Mouse (Mus musculus) liver, embryonic 14.5 days (tissue): ENCODE data around the gene Gabbr2. TPM values are rescaled to one million over a fixed set of nuclear protein-coding genes. Genes with fewer than 3 reads are reported as not detected.

ENCODE experiments used
- ATAC-seq: fragments of 200-750 bp; cut with Nextera tagmentation; 2 replicates; pipeline ENCODE4 v1.8.0; 2017; ENCODE audit warnings: moderate number of reproducible peaks, mild to moderate bottlenecking, moderate library complexity; ENCODE audit not compliant: insufficient read depth
- DNase-seq, 3 experiments: peaks; one replicate each; pipeline ENCODE4 v3.0.0-alpha.2; 2012 to 2013; ENCODE audit warnings: low read depth in 3 of 3, low spot score in 3 of 3
- H3K27ac ChIP-seq: fragments of 300-500 bp; sonication (generic); 2 replicates; pipeline ENCODE4 v1.5.1; 2014; ENCODE audit warnings: moderate library complexity, mild to moderate bottlenecking, control low read depth, inconsistent platforms
- H3K27me3 ChIP-seq: fragments of 300-500 bp; sonication (generic); 2 replicates; pipeline ENCODE4 v1.6.1; 2014; ENCODE audit warnings: mild to moderate bottlenecking, low read length, moderate library complexity; ENCODE audit not compliant: control insufficient read depth, insufficient read depth
- H3K36me3 ChIP-seq: fragments of 300-500 bp; sonication (generic); replicated peaks from 2 replicates; pipeline ENCODE4 v1.6.1; 2014; ENCODE audit warnings: low read depth; ENCODE audit not compliant: control insufficient read depth, insufficient read depth
- H3K4me1 ChIP-seq, 2 experiments: fragments of 200-500 bp in 1 of 2; fragments of 300-500 bp in 1 of 2; sonication (generic) in 1 of 2; replicated peaks; 2 replicates each; pipeline ENCODE4 v1.6.1; 2012 to 2014; ENCODE audit warnings: antibody characterized with exemption in 1 of 2, inconsistent platforms in 1 of 2, low read length in 1 of 2; ENCODE audit not compliant: control insufficient read depth in 2 of 2, insufficient read depth in 2 of 2
- H3K4me2 ChIP-seq: fragments of 300-500 bp; sonication (generic); 2 replicates; pipeline ENCODE4 v1.6.1; 2014; ENCODE audit warnings: low read depth, mild to moderate bottlenecking, control low read depth, moderate library complexity
- H3K4me3 ChIP-seq, 2 experiments: fragments of 200-500 bp in 1 of 2; fragments of 300-500 bp in 1 of 2; sonication (generic) in 1 of 2; 2 replicates each; pipeline ENCODE4 v1.5.1; 2012 to 2014; ENCODE audit warnings: low read depth in 2 of 2, low read length in 2 of 2, mild to moderate bottlenecking in 2 of 2, control low read depth in 1 of 2, inconsistent platforms in 1 of 2, moderate library complexity in 1 of 2; ENCODE audit not compliant: insufficient read depth in 1 of 2
- H3K9ac ChIP-seq: fragments of 300-500 bp; sonication (generic); replicated peaks from 2 replicates; pipeline ENCODE4 v1.6.1; 2014; ENCODE audit warnings: mild to moderate bottlenecking, control low read depth, moderate library complexity
- H3K9me3 ChIP-seq: fragments of 300-500 bp; sonication (generic); 2 replicates; pipeline ENCODE4 v1.6.1; 2016; ENCODE audit warnings: low read length, mixed read lengths; ENCODE audit not compliant: control insufficient read depth
- CTCF ChIP-seq: IDR thresholded peaks from 2 replicates; pipeline ENCODE4 v1.5.1; 2016; ENCODE audit warnings: antibody characterized with exemption, low read depth, control low read depth
- EP300 ChIP-seq: IDR thresholded peaks from 2 replicates; pipeline ENCODE4 v1.6.1; 2016; ENCODE audit warnings: antibody characterized with exemption, low read depth
- WGBS: fragments of 180-500 bp; shearing (Covaris S2); extraction: QIAGEN DNeasy Blood & Tissue Kit; methylation state at CpG from one replicate; pipeline ENCODE4 v1.1.7; 2014; ENCODE audit not compliant: insufficient replicate concordance; 5-methylcytosine and 5-hydroxymethylcytosine counted together
- polyA plus RNA-seq, 2 experiments: library from polyadenylated mRNA; depleted of rRNA in 1 of 2; stranded (reverse) in 1 of 2; unstranded in 1 of 2; fragments of >200 nt; fragmentation: Nextera tagmentation in 1 of 2; extraction: Ambion mirVana in 1 of 2; gene quantifications; 2 replicates each; pipeline versions ENCODE4 v1.2.1 to v1.2.3; 2012 to 2014

Gene Gabbr2
- polyA plus RNA-seq, 2 experiments = 0.07 TPM; not detected in 1

- Histone ChIP-seq H3K36me3 (no peaks in the 10 kb centered on the region), H3K4me2 (peak overlapping the region; percentile 47), H3K27me3 (no peaks in the 10 kb centered on the region), H3K27ac (no peak overlapping the region), H3K9ac (no peak overlapping the region), H3K9me3 (no peaks in the 10 kb centered on the region), H3K4me1 (no peaks in the 10 kb centered on the region), H3K4me3 (peak overlapping the region in 1 of 2 experiments; percentile 4; a peak in 1 of 4 replicates)
- DNase-seq (no peak), ATAC-seq (peak; percentile 34; the same call in 1 of the 2 replicates)
- WGBS = 25% methylated on average over 23 of the region's 23 CpGs
- peak; percentile 80 for TF ChIP-seq CTCF
- TF ChIP-seq EP300 = no peak
Measured at GRCm38 (mm10) chr4:46620330-46620729, 371.3 kb downstream of the Gabbr2 start.

- Histone ChIP-seq H3K9ac (no peak overlapping the region), H3K4me2 (no peak overlapping the region), H3K4me1 (no peaks in the 10 kb centered on the region), H3K27me3 (no peaks in the 10 kb centered on the region), H3K4me3 (no peak overlapping the region), H3K27ac (no peak overlapping the region), H3K36me3 (no peaks in the 10 kb centered on the region), H3K9me3 (no peaks in the 10 kb centered on the region)
- no peak for DNase-seq
- no peak for ATAC-seq
- 41% methylated on average over 11 of the region's 11 CpGs for WGBS
- TF ChIP-seq CTCF = peak; percentile 71
- no peak for TF ChIP-seq EP300
Measured at GRCm38 (mm10) chr4:46618196-46618817, 373.4 kb downstream of the Gabbr2 start.

- Histone ChIP-seq H3K27me3 (no peaks in the 10 kb centered on the region), H3K36me3 (no peaks in the 10 kb centered on the region), H3K27ac (no peak overlapping the region), H3K9ac (no peak overlapping the region), H3K4me1 (no peaks in the 10 kb centered on the region), H3K9me3 (no peaks in the 10 kb centered on the region), H3K4me3 (no peak overlapping the region), H3K4me2 (no peak overlapping the region)
- TF ChIP-seq CTCF (peak; percentile 36), EP300 (no peak)
- DNase-seq = no peak
- no peak for ATAC-seq
- 47% methylated on average over 6 of the region's 6 CpGs for whole genome bisulfite sequencing
Measured at GRCm38 (mm10) chr4:46617408-46617807, 374.3 kb downstream of the Gabbr2 start.

GRCm38 (mm10) chr4:46614641-46615040 is 377.0 kb downstream of the Gabbr2 start:
- H3K4me1 ChIP-seq = no peaks in the 10 kb centered on the region
- no peak overlapping the region for H3K4me3 ChIP-seq
- 36% methylated on average over 9 of the region's 9 CpGs for WGBS
- H3K27me3 ChIP-seq = no peaks in the 10 kb centered on the region
- TF ChIP-seq EP300 = no peak
- TF ChIP-seq CTCF = no peak
- H3K9ac ChIP-seq = no peak overlapping the region
- DNase-seq = no peak
- H3K27ac ChIP-seq = no peak overlapping the region
- no peaks in the 10 kb centered on the region for H3K9me3 ChIP-seq
- no peaks in the 10 kb centered on the region for H3K36me3 ChIP-seq
- H3K4me2 ChIP-seq = no peak overlapping the region
- no peak for ATAC-seq

GRCm38 (mm10) chr4:46613618-46614017 is 378.1 kb downstream of the Gabbr2 start:
- no peak for DNase-seq
- no peak for ATAC-seq
- 13% methylated on average over 12 of the region's 12 CpGs for WGBS
- Histone ChIP-seq H3K4me1 (no peaks in the 10 kb centered on the region), H3K9ac (no peak overlapping the region), H3K9me3 (no peaks in the 10 kb centered on the region), H3K36me3 (no peaks in the 10 kb centered on the region), H3K27ac (no peak overlapping the region), H3K4me3 (no peak overlapping the region), H3K4me2 (no peak overlapping the region), H3K27me3 (no peaks in the 10 kb centered on the region)
- TF ChIP-seq EP300 (no peak), CTCF (no peak)

Other genes with a start within 250 kb of the Gabbr2 start
- gene Anks6, start 65.6 kb upstream of the Gabbr2 start, polyA plus RNA-seq (2012; rRNA removed) = 0.13 and 0.23 TPM in 2 replicates
- gene Anks6, start 65.6 kb upstream of the Gabbr2 start, polyA plus RNA-seq (2014; fragmentation: Nextera tagmentation; extraction: Ambion mirVana) = 0.05 and 0.19 TPM in 2 replicates
- 0.22 and 0.31 TPM in 2 replicates for gene Galnt12, start 100.0 kb upstream of the Gabbr2 start, polyA plus RNA-seq (2012; rRNA removed)
- 0.19 and 0.51 TPM in 2 replicates for gene Galnt12, start 100.0 kb upstream of the Gabbr2 start, polyA plus RNA-seq (2014; fragmentation: Nextera tagmentation; extraction: Ambion mirVana)
- 0.13 and 0.40 TPM in 2 replicates for gene Col15a1, start 216.3 kb upstream of the Gabbr2 start, polyA plus RNA-seq (2012; rRNA removed)
- gene Col15a1, start 216.3 kb upstream of the Gabbr2 start, polyA plus RNA-seq (2014; fragmentation: Nextera tagmentation; extraction: Ambion mirVana) = 0.24 and 0.29 TPM in 2 replicates